Mouse (Mus musculus) mammary gland, adult 2 months (tissue): ENCODE results near the gene Zscan4-ps2. TPM values are rescaled to one million over a fixed set of nuclear protein-coding genes. Genes with fewer than 3 reads are reported as not detected.

Experiments
- polyA plus RNA-seq: library from polyadenylated mRNA; depleted of rRNA; stranded (reverse); fragments of >200 nt; gene quantifications from 2 replicates; pipeline ENCODE4 v1.2.3, GENCODE M21; 2012; ENCODE audit warnings: low replicate concordance; rRNA removed

The Zscan4-ps2 gene
- polyA plus RNA-seq: not detected in 2 replicates

GRCm38 (mm10) chr7:11514010-11514409, at the start of gene Zscan4-ps2:
Gene Zscan4-ps2, plus strand, starts transcription at chr7:11514310.

Other genes with a start within 250 kb of the Zscan4-ps2 start
- not detected in 2 replicates for gene Zscan4e, start 203.6 kb upstream of the Zscan4-ps2 start, polyA plus RNA-seq
- gene Zscan4f, start 116.4 kb upstream of the Zscan4-ps2 start, polyA plus RNA-seq: not detected in 2 replicates
- not detected in 2 replicates for gene Zscan4-ps3, start 95.0 kb downstream of the Zscan4-ps2 start, polyA plus RNA-seq
- gene Vmn1r72, start 165.8 kb downstream of the Zscan4-ps2 start, polyA plus RNA-seq: not detected in 2 replicates
- not detected in 2 replicates for gene Vmn1r73, start 216.0 kb downstream of the Zscan4-ps2 start, polyA plus RNA-seq